Mouse (Mus musculus): ENCODE measurements around the gene Tbc1d12.
"Not testable (repeated sequence)": the region's sequence is repeated elsewhere in the genome, so short reads cannot be mapped to it uniquely, and the experiment has no call there.

Gene Tbc1d12

DNA sequence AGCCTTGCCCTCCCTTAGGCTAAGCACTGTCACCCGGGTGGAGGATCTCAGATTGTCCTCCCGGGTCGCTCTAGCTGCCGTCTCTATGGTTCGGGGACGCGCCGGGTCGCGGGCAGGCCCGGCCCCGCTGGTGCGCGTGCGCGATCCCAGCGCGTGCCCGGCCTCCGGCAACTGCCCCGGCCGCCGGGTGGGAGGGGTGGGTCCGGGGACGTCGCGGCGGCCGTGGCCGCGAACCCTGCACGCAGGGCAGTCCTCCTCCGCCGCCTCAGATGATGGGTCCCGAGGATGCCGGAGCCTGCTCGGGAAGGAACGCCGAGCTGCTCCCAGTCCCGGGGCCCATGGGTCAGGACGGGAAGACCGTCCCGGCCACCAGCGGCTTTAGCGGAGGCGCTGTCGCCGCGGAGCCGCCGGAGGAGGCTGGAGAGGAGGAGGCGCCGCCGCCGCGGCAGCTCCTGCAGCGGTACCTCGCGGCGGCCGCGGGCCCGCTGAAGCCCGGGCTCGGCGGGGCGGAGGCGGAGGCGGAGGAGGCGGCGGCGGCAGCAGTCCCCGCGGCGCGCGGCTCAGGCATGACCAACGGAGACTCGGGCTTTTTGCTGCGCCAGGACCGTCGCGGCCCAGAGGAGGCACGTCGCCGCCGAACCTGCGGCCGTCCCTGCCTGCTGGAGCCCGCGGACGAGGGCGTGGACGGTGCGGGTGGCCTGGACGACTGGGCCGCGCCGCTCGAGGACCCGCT is at the start of gene Tbc1d12:
Tbc1d12 (plus strand) TSS at position 142 of the 733 bp plus-strand sequence.
- peak; percentile 92 to 93 for DNase-seq

DNA sequence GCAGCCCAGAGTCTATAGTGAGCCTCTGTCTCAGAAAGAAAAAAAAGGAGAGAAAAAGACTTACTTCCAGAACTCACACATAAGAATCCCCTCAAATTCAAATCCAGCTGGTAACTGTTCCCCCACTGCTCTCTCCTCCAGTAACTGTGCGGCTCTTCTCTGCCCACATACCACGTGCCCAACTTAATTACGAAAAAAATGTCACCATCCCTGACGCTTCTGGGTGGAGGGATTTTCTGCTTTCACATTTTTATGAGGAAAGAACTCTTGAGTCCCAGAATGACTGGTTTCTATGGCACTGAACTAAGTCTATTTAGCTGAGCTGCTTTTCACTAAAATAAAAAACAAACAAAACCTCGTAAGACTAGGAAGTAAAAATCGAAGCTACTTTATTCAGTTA is 48.6 kb upstream of the Tbc1d12 start:
- DNase-seq: no peak

DNA sequence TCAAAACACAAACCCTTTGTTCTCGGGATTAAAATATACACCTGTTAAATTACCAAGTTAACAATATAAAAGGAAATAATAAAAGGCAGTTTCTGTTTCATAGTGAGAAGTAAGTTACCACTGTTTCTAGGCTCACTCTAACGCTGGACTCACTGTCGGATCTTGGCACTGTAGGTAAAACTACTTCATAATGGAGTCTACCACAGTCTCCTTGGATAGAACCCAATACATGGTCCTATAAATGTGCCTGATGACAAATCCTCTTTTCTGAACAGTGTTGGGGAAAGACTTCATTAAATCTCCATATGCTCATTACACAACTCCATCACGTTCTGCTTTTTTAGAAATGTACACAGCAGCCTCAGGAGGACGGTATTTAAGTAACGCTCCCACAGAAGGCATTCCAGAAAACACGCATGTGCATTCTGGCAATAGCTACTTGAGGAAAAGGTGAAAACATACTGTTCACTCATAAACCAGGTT is 42.8 kb upstream of the Tbc1d12 start:
- no peak for DNase-seq

DNA sequence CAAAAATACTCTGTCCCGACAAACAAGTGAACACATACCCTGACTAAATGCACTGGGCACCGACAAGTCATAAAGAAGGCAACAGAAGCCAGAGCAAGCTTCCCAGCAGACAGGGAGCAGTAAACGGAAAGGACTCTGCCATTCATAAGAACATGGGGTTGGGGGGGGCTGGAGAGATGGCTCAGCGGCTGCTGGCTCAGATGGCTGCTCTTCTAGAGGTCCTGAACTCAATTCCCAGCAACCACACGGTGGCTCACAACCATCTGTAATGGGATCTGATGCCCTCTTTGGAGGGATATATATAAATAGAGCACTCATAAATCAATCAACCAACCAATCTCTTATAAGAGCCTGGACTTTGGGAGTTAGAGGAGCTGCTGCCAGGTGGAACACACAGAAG is 39.8 kb upstream of the Tbc1d12 start:
- DNase-seq: no peak

DNA sequence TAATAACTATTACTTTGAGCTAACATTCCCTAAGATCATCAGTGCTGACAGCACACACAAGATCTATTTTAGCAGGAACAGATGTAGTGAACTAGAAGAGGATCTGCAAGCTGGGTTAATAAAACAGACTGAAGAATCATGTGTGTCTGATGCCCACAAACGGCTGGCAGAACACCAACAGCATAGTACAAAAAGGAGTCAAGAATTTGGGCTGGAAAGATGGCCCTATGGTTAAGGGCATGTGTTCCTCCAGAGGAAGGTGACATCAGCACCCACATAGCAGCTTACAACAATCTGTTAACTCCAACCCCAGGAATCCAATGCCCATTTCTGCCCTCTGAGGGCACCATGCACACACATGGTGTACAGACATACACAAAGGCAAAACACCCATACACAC is 38.1 kb upstream of the Tbc1d12 start:
- DNase-seq: no peak

DNA sequence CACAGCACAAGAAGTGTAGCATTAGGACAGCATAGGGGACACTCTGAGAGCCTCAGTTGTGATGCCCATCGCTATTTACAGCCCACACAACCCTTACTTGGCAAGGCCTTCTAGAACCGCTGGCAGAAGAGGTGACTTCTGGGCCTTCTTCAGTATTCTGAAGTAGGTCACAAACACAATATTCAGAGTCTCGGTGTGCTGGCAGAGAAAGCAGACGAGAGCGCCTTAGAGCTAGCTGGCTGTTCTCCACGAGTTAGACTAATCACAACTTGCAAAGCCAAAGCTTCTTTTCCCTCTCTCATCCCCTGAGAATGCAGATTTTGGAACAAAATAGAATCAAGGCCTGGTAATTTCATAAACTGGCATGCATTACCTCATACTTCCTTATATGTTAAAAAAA is 37.6 kb upstream of the Tbc1d12 start:
- DNase-seq: no peak

DNA sequence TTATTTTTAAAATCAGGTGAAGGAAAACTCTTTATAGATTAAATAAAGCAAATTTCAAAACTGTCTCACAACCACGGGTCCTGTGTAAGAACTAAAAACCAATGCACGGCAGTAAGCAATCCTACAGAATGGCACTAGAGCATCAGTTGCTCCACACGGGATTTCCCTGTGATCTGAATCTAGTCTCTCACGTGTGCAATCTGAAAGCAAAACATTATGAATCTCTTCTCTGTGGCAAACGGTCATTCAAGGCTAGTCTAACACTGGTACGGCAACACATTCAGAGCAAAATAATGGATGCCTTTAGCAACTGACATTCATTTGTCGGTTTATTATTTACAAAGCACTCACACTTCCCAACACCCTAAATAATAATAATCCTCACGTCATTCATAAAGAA is 18.2 kb upstream of the Tbc1d12 start:
- DNase-seq: no peak

DNA sequence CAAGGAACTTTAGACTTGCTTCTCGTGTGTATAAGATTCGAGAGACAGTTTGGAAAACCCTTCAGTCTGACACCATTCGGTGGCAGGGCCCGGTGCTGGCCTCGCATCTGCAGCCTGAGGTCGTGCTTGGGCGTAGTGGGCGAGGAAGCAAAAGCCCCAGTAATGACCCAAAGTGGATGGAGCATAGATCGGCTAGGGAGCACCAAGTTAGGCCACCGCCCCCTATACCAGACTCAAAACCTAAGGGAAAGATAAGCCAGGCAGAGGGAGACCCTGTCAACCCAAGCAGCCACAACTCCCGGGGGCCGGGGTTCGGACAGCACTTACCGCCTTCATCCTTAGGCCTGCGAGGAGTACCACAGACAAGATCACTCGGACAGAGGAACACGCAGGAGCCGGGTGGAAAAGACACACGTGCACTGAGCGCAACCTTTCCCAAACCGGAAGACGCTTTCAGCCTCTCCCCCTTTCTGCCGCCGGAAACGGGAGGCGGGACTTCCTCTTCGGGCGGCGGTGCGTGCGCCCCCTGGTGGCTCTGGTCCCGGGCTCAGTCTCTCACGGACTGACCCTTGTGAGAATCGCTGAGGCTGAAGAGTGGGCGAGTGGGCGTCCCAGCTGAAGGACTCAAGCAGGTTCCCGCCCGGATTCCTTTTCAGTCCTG is 17.5 kb upstream of the Tbc1d12 start, which contains the start of gene Noc3l:
Noc3l (minus strand) TSS at position 472 of the 661 bp plus-strand sequence.
- DNase-seq: peak; percentile 97

DNA sequence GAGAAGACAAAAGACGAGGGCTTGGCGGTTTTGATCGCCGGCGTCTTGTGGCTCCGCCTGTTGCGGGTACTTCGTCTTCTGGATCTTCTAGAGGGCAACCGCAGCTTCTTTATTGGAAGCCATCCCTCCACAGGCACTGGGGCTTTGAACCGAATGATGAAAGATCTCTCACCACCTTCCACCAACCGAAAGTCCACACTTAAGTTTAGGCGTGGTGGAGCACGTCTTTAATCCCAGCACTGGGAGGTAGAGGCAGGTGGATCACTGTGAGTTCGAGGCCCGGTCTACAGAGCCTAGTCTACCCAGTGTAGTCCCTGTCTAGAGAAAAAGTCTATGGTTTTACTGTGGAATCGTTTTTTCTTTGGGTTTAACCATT is 17.0 kb upstream of the Tbc1d12 start:
- no peak for DNase-seq

DNA sequence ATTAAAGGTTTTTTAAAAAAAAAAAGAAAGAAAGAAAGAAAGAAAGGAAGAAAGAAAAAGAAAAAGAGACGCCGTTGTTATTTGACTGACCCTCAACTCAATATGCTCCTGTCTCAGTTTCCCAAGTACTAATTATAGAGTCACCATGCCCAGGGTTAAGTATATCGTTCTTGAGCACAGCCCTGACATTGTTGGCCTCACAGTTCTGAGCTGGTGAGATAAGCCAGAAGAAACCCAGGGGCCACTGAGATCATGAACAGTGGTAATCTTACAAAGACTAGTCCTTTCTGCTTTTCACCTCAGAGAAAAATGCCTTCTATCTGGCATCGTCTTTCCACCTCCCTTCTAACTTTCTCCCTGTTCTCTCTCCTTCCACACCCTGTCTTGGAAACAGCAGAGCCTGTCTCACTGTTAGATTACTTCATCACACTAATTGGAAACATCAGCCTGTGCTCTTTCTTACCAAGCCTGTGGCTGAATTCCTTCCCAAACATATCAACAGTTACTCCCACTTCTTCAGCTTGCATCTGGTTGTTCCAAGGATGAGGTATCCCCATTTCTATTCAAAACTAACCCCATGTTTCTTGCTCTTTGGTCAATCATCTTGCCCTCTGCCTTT is 16.1 kb upstream of the Tbc1d12 start:
- DNase-seq: no peak

DNA sequence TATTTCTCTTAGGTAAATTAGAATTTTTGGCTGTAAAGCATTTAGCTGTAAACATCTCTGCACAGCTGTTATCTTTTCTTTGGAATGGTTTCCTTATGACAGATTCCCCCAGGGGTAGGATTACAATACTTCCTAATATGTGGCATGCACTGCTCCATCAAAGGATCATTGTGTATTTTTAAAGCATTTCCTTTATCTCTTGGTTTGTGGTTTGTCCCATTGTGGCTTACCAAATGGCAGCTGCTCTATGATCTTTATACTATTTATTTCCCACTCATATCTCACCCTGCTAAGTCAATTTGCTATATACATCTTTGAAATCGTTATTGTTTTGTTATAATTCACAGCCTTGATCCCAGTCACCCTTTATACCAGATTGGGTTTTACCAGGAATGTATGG is 3.2 kb upstream of the Tbc1d12 start:
- DNase-seq: no peak

DNA sequence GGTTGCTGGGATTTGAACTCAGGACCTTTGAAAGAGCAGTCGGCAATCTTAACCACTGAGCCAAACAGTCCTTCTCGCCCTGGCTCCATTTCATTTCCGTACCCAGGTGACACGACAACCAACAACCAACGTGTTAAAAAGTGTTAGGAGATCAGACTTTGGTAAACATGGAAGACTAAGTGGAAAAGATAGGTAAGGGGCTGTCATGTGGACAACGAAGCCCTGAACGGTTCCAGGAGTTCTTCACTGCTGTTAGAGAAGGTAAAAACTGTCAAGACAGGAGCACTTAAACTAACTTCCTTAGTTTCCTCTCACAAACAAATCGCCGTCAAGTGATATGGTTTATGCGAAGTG is 318 bp upstream of the Tbc1d12 start:
- DNase-seq: no peak

DNA sequence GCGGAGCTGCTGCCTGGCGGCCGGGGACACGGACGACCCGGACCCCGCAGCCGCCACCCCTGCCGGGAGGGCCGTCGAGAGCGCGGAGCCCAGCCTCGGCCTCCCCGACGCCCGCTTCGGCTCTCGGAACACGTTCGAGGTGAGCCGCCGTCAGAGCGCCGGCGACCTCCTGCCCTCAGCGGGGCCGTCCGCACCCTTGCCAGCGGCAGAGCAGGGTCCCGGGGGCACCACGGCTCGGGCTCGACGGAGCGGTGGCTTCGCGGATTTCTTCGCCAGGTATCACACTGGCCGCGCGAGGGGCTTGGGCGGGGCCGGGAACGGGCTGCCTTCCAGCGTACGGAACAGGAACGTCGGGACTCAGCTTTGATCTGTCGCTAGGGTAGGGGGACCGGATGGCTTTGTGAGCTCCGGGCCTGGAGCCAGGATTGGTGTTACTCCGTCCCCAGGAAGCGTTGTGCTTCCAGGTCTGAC is 827 bp downstream of the Tbc1d12 start:
- peak in 1 of 2 experiments; percentile 41 for DNase-seq

DNA sequence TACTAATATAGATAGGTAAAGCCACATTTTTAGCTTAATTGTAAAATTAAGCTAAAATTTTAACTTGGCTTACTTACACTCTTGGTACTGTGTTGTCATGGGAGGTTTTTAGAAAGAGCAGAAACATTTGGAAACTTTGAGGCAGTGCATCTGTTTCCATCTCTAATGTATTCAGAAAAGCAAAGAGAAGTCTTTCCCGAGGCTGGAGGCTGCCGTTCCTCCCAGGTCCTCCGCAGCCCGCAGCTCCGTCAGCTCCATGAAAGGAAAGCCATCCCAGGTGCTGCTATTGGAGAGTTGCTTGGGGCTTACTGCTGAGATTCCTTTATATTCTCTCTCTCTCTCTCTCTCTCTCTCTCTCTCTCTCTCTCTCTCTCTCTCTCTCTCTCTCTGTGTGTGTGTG is 8.4 kb downstream of the Tbc1d12 start:
- no peak for DNase-seq

DNA sequence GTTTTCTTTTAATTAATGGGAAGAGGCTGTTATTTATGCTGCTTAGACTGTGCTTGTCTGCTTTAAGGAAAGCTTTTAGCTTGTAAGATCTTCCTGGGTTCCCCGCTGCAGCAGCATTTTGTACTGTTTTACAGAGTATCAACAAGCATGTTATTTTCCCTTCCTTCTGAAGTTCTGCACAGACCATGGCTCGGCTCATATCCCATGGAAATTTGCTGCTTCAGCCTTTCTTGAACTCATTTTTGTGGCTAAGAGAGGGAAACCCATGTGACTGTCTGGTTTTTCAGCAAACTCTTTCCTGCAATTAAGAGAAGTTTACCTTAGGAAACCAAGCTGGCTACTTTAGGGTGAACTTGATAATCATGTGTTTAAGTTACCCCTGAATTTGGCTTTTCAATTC is 10.0 kb downstream of the Tbc1d12 start:
- DNase-seq: no peak

DNA sequence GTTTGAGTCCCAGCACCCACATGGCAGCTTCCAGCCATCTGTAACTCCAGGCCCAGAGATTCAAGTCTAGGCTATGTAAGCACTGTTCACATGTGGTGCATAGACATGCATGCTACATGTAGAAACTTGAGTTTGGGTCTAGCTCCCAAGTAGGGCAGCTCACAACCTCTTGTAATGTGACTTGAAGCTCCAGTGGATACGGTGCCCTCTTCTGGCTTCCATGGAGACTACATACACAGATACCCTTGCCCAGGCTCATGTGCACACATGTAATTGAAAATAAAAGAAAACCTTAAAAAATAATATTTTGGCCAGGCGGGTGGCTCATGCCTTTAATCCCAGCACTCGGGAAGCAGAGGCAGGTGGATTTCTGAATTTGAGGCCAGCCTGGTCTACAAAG is 21.8 kb downstream of the Tbc1d12 start:
- no peak for DNase-seq

DNA sequence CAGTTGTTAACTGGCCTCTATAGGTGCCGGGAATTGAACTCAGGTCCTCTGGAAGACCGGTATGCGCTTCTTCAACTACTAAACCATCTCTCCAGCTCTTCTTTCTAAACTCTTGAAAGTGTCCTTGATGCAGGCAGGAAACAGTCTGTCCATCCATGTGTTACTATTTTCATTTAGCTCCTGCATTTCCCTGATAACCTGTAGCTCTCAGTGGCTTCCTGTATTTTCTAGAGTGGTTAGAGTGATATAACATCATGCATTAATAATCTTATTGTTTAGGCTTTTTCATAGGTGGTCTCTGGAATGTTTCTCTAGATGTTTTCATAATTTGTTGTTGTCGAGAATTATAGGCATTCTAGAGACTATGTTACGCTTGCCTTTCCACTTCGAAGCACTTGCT is 26.1 kb downstream of the Tbc1d12 start:
- DNase-seq: no peak

DNA sequence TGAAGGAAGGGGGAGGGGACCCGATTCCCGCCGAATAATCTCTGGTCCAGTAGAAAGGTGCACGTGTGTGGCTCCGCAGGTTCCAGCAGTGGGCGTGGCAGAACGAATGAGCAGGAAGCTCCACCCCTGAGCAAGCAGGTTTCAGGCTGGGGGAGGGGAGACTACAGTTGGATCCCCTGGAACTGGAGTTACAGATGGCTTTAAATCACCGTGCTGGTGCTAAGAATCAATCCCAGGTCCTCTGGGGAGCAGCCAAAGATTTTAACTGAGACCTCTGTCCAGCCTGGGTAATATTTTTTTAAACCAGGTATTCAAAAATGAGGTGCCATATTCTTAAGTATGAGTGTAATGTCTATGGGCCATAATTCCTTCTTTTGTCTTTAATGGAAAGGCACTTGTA is 38.4 kb downstream of the Tbc1d12 start:
- DNase-seq: not testable (repeated sequence)

DNA sequence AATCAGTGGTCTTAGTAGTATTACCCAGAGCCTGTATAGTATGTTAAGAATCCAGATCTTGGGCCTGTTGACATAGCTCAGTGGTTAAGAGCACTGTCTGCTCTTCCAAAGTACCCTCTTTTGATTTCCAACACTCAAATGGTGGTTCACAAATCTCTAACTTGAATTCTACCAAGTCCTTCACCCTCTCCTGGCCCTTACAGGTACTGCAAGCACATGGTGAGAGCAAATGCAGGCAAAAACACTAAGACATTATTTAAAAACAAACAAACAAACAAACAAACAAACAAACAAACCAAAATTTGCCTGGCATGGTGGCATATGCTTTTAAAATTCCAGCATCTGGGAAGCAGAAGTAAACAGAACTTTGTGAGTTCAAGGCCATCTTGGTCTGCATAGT is 43.9 kb downstream of the Tbc1d12 start:
- peak in 1 of 2 experiments; percentile 5 for DNase-seq

DNA sequence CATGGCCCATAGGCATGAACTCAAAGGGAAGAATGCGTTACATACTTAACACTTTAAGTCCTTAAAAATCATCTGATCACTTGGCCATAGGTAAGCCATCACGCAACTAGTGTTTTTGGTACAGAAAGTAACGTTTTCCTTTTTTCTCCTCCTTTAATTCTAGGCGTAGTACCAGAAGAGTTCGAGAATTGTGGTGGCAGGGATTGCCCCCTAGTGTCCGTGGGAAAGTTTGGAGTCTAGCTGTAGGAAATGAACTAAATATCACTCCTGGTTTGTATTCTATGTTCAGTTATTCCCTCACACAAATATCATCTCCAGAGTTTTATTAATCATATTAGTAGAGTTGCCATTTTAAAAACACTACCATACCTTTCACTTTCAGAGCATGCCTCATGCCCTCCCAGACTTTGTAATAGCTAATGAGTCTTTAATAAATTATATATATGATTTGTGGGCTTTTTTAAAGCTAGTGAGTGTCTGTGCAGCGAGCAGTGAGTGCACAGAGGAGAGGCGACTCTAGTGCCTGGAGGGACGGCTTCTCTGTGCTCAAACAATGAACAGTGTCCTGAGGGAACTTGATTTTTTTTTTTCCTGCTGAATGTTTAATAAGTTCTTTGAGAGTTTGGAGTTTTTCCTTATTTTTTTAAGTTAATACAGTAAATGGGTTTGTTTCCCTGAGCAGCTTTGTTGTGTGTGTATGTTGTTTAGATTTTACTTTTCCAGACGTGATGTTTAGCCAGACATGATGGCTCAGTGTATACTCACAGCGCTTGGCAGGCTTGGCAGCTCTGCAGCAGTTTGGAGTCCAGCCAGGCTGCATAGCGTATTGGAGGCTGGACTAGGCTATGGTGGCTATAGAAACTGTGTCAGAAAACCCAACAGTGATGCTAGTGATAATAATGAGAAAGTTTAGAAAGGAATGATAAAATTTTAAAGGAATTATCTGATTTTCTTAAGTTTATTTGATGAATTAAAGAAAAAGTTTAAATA is 65.1 kb downstream of the Tbc1d12 start:
- no peak for DNase-seq

DNA sequence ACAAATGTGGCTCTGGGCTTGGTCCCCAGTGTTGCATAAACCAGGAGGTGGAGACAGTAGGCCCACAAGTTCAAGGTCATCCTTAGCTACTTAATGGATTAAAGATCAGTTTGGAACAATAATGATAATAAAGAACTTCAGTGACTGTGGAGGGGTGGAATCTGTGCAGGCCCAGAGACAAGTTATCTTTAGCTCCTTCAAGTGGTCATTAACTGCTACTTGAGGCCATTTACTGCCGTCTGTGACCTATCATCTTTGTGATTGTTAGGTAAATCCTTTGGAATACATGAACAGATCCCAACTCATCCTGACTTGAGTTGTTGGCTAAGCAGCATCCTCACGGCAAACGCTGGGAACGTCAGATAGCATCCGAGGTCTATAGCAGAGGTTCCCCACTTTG is 66.1 kb downstream of the Tbc1d12 start:
- no peak for DNase-seq

DNA sequence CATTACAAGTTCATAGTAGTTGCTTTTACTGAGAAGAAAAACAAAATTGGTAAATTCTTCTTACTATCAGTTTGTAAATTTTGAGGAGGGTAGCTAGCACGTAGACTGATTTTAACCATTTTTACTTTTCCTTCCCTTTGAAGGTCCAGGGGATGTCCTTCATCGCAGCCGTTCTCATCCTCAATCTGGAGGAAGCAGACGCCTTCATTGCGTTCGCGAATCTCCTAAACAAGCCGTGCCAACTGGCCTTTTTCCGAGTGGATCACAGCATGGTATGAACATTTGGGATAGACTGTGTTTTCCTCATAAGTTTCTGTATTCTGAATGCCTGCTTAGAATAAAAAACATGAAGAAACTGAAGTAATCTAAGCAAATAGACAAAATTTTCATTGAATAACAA is 77.4 kb downstream of the Tbc1d12 start:
- DNase-seq: no peak

DNA sequence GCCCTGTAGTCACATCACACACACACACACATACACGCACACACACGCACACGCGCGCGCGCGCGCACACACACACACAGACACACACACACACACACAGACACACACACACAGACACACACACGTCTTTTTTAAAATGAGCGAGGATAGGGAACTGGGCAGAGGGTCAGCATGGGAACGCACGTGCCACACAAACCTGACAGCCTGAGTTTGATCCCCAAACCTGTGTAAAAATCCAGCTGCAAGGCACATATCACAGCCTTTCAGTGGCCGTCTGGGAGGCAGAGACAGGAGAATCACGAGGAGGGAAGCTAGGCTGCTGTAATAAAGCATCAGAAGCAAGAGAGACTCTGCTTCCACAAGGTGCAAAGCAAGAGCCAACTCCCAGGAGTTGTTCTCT is 78.5 kb downstream of the Tbc1d12 start:
- DNase-seq: no peak
